Mouse (Mus musculus): ENCODE measurements around the gene 1700067K01Rik. TPM values are rescaled to one million over a fixed set of nuclear protein-coding genes. Genes with fewer than 3 reads are reported as not detected.

Gene 1700067K01Rik
- 0.35 and 0.36 TPM in 2 replicates for polyA plus RNA-seq (2012; rRNA removed)

DNA sequence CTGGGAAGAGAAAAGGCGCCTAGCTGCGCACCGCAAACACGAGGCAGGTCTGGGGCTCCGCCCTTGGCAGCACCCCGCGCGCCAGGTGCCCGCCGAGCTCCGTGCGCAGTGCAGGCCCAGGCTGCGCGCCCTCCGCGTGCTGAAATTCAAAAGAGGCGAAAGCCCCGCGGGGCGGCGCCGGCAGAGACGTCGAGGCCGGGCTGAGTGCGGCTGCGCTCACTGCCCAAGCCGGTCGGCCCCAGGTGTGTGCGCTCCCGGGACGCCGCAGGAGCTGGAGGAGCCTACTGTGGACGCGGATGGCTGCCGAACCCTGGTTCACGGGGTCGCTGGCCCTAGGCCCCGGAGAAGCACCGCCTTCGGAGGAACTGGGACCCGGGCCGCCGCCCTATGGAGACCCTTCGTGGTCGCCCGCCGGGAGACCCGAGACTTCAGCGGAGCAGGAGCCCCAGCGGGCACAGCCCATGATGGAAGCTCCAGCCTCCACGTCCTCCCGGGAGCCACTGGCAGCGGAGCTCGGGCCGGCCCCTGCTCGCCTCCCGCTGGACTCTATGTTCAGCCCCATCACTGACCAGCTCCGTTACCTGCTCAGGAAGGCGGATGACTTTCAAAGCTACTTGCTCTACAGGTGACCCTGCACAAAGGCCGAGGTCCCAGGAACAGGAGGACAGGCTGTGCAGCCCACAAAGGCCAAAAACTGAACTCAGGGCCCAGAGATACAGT lies at the start of gene 1700067K01Rik:
1700067K01Rik (plus strand) TSS at position 222 of the 720 bp plus-strand sequence.
- peaks cover 6% of the 10 kb centered on the region; the same call in 1 of the 2 replicates for H3K4me1 ChIP-seq (ENCODE audit: control insufficient read depth, insufficient read depth, low read length)
- no peak within 1 kb of the TSS for H3K4me3 ChIP-seq (replicated peaks; ENCODE audit: extremely low read depth, low read depth, low read length)
- 63% methylated on average over 58 of the region's 61 CpGs for WGBS

GRCm38 (mm10) chr8:83954749-83955105 lies 46.6 kb upstream of the 1700067K01Rik start:
- WGBS, result 2% methylated on average over 14 of the region's 14 CpGs
- TF ChIP-seq POLR2A (IDR thresholded peaks at IDR 0.05; ENCODE audit: borderline replicate concordance, extremely low read depth, low read depth, low read length) (no peak), CTCF (IDR thresholded peaks at IDR 0.05; ENCODE audit: insufficient read depth, low read length) (no peak)
- H3K4me3 ChIP-seq (replicated peaks; ENCODE audit: extremely low read depth, low read depth, low read length), result peak overlapping the region; percentile 64
- H3K4me1 ChIP-seq (ENCODE audit: control insufficient read depth, insufficient read depth, low read length), result no peaks in the 10 kb centered on the region; the same call in 1 of the 2 replicates
- no peak for DNase-seq

More for the DNA sequence above, at the start of gene 1700067K01Rik:
- no peak for DNase-seq
- TF ChIP-seq POLR2A (IDR thresholded peaks at IDR 0.05; ENCODE audit: borderline replicate concordance, extremely low read depth, low read depth, low read length) (no peak), CTCF (IDR thresholded peaks at IDR 0.05; ENCODE audit: insufficient read depth, low read length) (no peak)

- TF ChIP-seq CTCF (IDR thresholded peaks at IDR 0.05; ENCODE audit: insufficient read depth, low read length) (peak; percentile 68), POLR2A (IDR thresholded peaks at IDR 0.05; ENCODE audit: borderline replicate concordance, extremely low read depth, low read depth, low read length) (peak; percentile 35; the same call in 1 of the 2 replicates)
- Histone ChIP-seq H3K4me3 (replicated peaks; ENCODE audit: extremely low read depth, low read depth, low read length) (peak within 1 kb of the TSS; percentile 84), H3K4me1 (ENCODE audit: control insufficient read depth, insufficient read depth, low read length) (no peaks in the 10 kb centered on the region; the same call in 1 of the 2 replicates)
- under 1% methylated on average over 75 of the region's 75 CpGs for WGBS
- peak; percentile 92 for DNase-seq
Measured at GRCm38 (mm10) chr8:83955106-83955957, 46.0 kb upstream of the 1700067K01Rik start, which contains the start of the genes Gm10644 and Asf1b. Gene Gm10644, minus strand, starts transcription at chr8:83955205. Gene Asf1b, plus strand, starts transcription at chr8:83955507.

- DNase-seq, result no peak
- 2% methylated on average over 15 of the region's 15 CpGs for WGBS
- H3K4me3 ChIP-seq (replicated peaks; ENCODE audit: extremely low read depth, low read depth, low read length), result peak overlapping the region; percentile 84
- no peak for TF ChIP-seq POLR2A (IDR thresholded peaks at IDR 0.05; ENCODE audit: borderline replicate concordance, extremely low read depth, low read depth, low read length)
- no peak for TF ChIP-seq CTCF (IDR thresholded peaks at IDR 0.05; ENCODE audit: insufficient read depth, low read length)
- H3K4me1 ChIP-seq (ENCODE audit: control insufficient read depth, insufficient read depth, low read length), result no peaks in the 10 kb centered on the region; the same call in 1 of the 2 replicates
Measured at GRCm38 (mm10) chr8:83955958-83956218, 45.4 kb upstream of the 1700067K01Rik start.

DNA sequence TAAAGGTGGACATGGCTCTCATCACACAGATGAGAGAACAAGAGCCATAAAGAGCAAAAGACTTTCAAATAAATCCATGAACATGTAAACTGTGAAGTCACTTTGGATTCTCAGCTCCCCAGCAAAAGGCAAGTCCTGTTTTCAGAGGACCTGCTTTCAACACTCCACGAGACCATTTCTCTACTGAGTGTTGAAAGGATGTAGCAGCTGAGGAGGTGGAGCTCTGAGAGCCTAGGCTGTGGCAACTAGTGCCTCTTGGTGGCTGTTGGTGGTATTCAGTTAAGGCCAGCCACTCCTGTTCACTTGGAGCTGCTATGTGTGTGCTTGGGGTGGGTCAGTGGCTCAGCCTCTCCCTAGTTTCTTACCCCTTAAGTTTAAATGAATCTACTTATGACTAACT lies 44.5 kb upstream of the 1700067K01Rik start:
- no peak overlapping the region for H3K4me3 ChIP-seq (replicated peaks; ENCODE audit: extremely low read depth, low read depth, low read length)
- TF ChIP-seq CTCF (IDR thresholded peaks at IDR 0.05; ENCODE audit: insufficient read depth, low read length) (peak; percentile 31; the same call in 1 of the 2 replicates), POLR2A (IDR thresholded peaks at IDR 0.05; ENCODE audit: borderline replicate concordance, extremely low read depth, low read depth, low read length) (no peak)
- DNase-seq, result no peak
- WGBS, result 5% methylated on average over 1 of the region's 1 CpGs
- H3K4me1 ChIP-seq (ENCODE audit: control insufficient read depth, insufficient read depth, low read length), result no peaks in the 10 kb centered on the region; the same call in 1 of the 2 replicates

DNA sequence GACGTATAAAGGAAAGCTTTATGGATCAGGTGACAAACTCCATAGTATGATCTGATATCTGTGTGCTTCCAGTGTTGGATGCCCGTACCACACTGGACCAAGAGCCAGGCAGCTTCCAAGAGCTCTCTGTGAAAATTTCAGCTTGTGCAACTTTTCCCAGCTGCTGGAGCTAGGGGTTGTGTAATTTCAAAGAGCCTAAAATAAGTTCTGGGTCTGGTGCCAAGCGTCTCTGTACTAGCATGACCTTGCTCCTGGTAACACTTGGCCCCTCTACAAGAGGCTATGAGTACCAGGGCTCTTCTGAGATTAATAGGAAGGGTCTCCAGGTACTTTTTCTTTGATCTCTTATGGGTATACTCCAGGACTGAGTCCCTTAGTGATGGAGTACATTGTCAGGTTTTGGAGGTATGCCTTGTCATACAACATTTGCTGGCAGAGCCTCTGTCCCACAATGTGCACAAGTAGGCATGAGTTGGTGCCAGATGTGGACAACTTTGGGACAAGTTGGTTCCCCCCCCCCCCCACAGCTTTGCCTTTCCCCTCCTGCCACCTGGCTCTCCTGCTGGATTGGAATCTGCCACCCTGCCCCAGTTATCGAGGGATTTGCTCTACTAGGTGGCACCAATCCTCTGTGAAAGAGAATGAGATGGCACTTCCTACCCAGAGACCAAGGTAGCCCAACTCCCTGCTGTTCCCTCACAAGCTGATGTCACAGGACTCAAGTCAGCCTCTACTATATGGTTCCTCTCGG lies 37.1 kb upstream of the 1700067K01Rik start:
- Histone ChIP-seq H3K4me3 (replicated peaks; ENCODE audit: extremely low read depth, low read depth, low read length) (no peak overlapping the region), H3K4me1 (ENCODE audit: control insufficient read depth, insufficient read depth, low read length) (no peaks in the 10 kb centered on the region)
- TF ChIP-seq POLR2A (IDR thresholded peaks at IDR 0.05; ENCODE audit: borderline replicate concordance, extremely low read depth, low read depth, low read length) (no peak), CTCF (IDR thresholded peaks at IDR 0.05; ENCODE audit: insufficient read depth, low read length) (no peak)
- DNase-seq, result peak; percentile 44
- 64% methylated on average over 5 of the region's 5 CpGs for WGBS

DNA sequence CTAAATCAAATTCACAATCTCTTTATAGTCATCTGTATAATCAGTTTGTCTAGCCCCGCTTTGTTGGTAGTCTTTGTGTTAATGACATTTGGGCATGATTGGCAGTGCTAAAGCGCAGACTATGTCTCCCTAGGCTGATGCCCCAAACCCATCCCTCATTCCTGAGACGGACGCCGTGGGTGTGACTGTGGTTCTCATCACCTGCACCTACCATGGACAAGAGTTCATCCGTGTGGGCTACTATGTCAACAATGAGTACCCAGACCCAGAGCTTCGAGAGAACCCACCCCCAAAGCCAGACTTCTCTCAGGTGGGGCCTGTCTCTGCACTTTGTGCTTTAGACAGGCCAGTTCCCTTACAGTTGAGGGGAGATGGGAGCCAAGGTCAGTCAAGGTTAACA lies 33.6 kb upstream of the 1700067K01Rik start:
- WGBS, result 90% methylated on average over 7 of the region's 7 CpGs
- DNase-seq, result no peak

GRCm38 (mm10) chr8:83971121-83971520 lies 30.2 kb upstream of the 1700067K01Rik start:
- no peak for TF ChIP-seq POLR2A (IDR thresholded peaks at IDR 0.05; ENCODE audit: borderline replicate concordance, extremely low read depth, low read depth, low read length)
- no peak for TF ChIP-seq CTCF (IDR thresholded peaks at IDR 0.05; ENCODE audit: insufficient read depth, low read length)
- Histone ChIP-seq H3K4me3 (replicated peaks; ENCODE audit: extremely low read depth, low read depth, low read length) (no peak overlapping the region), H3K4me1 (ENCODE audit: control insufficient read depth, insufficient read depth, low read length) (peaks cover 8% of the 10 kb centered on the region)
- WGBS, result 83% methylated on average over 4 of the region's 4 CpGs
- DNase-seq, result no peak

More for the DNA sequence above, 33.6 kb upstream of the 1700067K01Rik start:
- no peak overlapping the region for H3K4me3 ChIP-seq (replicated peaks; ENCODE audit: extremely low read depth, low read depth, low read length)
- no peak for TF ChIP-seq POLR2A (IDR thresholded peaks at IDR 0.05; ENCODE audit: borderline replicate concordance, extremely low read depth, low read depth, low read length)
- no peak for TF ChIP-seq CTCF (IDR thresholded peaks at IDR 0.05; ENCODE audit: insufficient read depth, low read length)
- H3K4me1 ChIP-seq (ENCODE audit: control insufficient read depth, insufficient read depth, low read length), result no peaks in the 10 kb centered on the region

DNA sequence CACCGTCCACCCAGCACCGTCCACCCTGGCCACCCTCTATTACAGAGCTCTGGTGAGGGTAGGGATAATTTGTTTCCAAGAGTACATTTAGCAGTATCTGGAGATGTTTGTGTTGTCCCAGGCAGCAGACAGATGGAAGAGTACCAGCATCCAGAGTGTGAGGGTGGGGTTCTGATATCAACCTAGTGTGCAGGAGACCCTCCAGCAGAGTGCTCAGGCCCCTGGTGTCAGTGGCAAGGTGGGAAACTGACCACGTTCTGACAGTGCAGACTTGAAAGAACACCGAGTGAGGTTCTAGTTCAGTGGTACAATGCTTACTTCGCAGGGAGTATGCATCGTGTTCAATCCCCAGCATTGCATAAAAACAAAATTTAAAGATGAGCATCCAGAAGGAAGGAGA lies 29.6 kb upstream of the 1700067K01Rik start:
- Histone ChIP-seq H3K4me3 (replicated peaks; ENCODE audit: extremely low read depth, low read depth, low read length) (no peak overlapping the region), H3K4me1 (ENCODE audit: control insufficient read depth, insufficient read depth, low read length) (peaks cover 8% of the 10 kb centered on the region)
- 78% methylated on average over 6 of the region's 6 CpGs for WGBS

More for the DNA sequence above, 29.6 kb upstream of the 1700067K01Rik start:
- TF ChIP-seq CTCF (IDR thresholded peaks at IDR 0.05; ENCODE audit: insufficient read depth, low read length) (no peak), POLR2A (IDR thresholded peaks at IDR 0.05; ENCODE audit: borderline replicate concordance, extremely low read depth, low read depth, low read length) (no peak)
- DNase-seq, result no peak

Data from lung, adult 2 months (tissue).